Mouse (Mus musculus): ENCODE data around the gene Ephb4.
A peak's percentile ranks its signal among the peaks of the same experiment; 100 is the strongest.

Gene Ephb4

GRCm38 (mm10) chr5:137349384-137350204, at the start of gene Ephb4:
Gene Ephb4 (plus strand): TSS chr5:137350109.
- no peak for DNase-seq (ENCODE audit: low read depth)

GRCm38 (mm10) chr5:137301253-137301652, 48.7 kb upstream of the Ephb4 start:
- no peak for DNase-seq (ENCODE audit: low read depth)

- DNase-seq (ENCODE audit: low read depth), result no peak
Observed at GRCm38 (mm10) chr5:137303609-137304008, 46.3 kb upstream of the Ephb4 start.

GRCm38 (mm10) chr5:137304165-137304564, 45.7 kb upstream of the Ephb4 start:
- DNase-seq (ENCODE audit: low read depth), result no peak

- DNase-seq (ENCODE audit: low read depth), result no peak
Observed at GRCm38 (mm10) chr5:137304816-137305215, 45.1 kb upstream of the Ephb4 start.

- DNase-seq (ENCODE audit: low read depth), result no peak
Observed at GRCm38 (mm10) chr5:137305822-137306221, 44.1 kb upstream of the Ephb4 start.

GRCm38 (mm10) chr5:137306439-137307005, 43.4 kb upstream of the Ephb4 start:
- no peak for DNase-seq (ENCODE audit: low read depth)

- DNase-seq (ENCODE audit: low read depth), result peak; percentile 92
Observed at GRCm38 (mm10) chr5:137307071-137307912, 42.6 kb upstream of the Ephb4 start, which contains the start of gene Srrt. Gene Srrt (minus strand): TSS chr5:137307674.

GRCm38 (mm10) chr5:137308356-137308755, 41.6 kb upstream of the Ephb4 start:
- DNase-seq (ENCODE audit: low read depth), result no peak

GRCm38 (mm10) chr5:137313466-137314192, 36.3 kb upstream of the Ephb4 start:
- no peak for DNase-seq (ENCODE audit: low read depth)

GRCm38 (mm10) chr5:137314193-137315083, 35.5 kb upstream of the Ephb4 start, which contains the start of gene Trip6:
Gene Trip6 (minus strand): TSS chr5:137314404.
- no peak for DNase-seq (ENCODE audit: low read depth)

- no peak for DNase-seq (ENCODE audit: low read depth)
Observed at GRCm38 (mm10) chr5:137315084-137315903, 34.6 kb upstream of the Ephb4 start.

GRCm38 (mm10) chr5:137317361-137317760, 32.5 kb upstream of the Ephb4 start:
- DNase-seq (ENCODE audit: low read depth), result no peak

- DNase-seq (ENCODE audit: low read depth), result no peak
Observed at GRCm38 (mm10) chr5:137318570-137318969, 31.3 kb upstream of the Ephb4 start.

GRCm38 (mm10) chr5:137320996-137321395, 28.9 kb upstream of the Ephb4 start:
- no peak for DNase-seq (ENCODE audit: low read depth)

GRCm38 (mm10) chr5:137330910-137331309, 19.0 kb upstream of the Ephb4 start:
- no peak for DNase-seq (ENCODE audit: low read depth)

- no peak for DNase-seq (ENCODE audit: low read depth)
Observed at GRCm38 (mm10) chr5:137332857-137333511, 16.9 kb upstream of the Ephb4 start.

- peak; percentile 91 for DNase-seq (ENCODE audit: low read depth)
Observed at GRCm38 (mm10) chr5:137333512-137334174, 16.3 kb upstream of the Ephb4 start, which contains the start of gene Slc12a9. Gene Slc12a9 (minus strand): TSS chr5:137333597.

GRCm38 (mm10) chr5:137334317-137334716, 15.6 kb upstream of the Ephb4 start:
- DNase-seq (ENCODE audit: low read depth), result no peak
